Mouse (Mus musculus) myocyte (in vitro differentiated cells): ENCODE measurements around the gene Bcas3.

Experiments
- MAX ChIP-seq: IDR thresholded peaks from one replicate; pipeline ENCODE4 v1.6.1; 2011; ENCODE audit warnings: low read depth, mild to moderate bottlenecking, control low read depth
- MYOG ChIP-seq, 3 experiments: IDR thresholded peaks; one replicate each; pipeline ENCODE4 v1.6.1; 2011; ENCODE audit warnings: control low read depth in 2 of 3, low read depth in 2 of 3, mild to moderate bottlenecking in 2 of 3; ENCODE audit not compliant: insufficient read length in 2 of 3, control insufficient read depth in 1 of 3, insufficient read depth in 1 of 3
- POLR2A ChIP-seq: IDR thresholded peaks from one replicate; pipeline ENCODE4 v1.6.1; 2011; ENCODE audit warnings: low read depth, mild to moderate bottlenecking, control low read depth, moderate library complexity; ENCODE audit not compliant: insufficient read length
- USF1 ChIP-seq: IDR thresholded peaks from one replicate; pipeline ENCODE4 v1.6.1; 2011; ENCODE audit warnings: low read depth, mild to moderate bottlenecking, control low read depth, moderate library complexity

DNA sequence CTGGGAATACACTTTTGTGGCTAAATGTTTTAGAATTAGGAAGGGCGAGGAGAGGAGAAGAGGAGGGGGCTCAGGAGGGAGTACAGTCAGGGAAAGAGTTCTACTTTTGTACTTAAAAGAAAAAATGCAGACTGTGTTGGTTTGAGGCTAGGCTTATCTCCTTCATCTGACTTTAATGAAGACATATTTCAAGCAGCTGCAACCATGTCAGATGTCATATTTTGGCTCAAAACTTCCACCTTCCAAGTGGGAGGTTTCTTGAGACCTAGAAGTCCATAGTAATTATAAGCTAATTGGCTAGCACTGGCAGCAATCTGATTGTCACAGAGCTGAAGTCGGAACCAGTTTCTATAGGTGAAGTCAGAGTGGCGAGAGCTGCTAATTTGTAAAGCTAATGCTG lies 384.9 kb downstream of the Bcas3 start:
- TF ChIP-seq USF1 = no peak
- no peak for TF ChIP-seq MYOG (IDR thresholded peaks at IDR 0.05; ENCODE audit: control insufficient read depth in 1 of 3, insufficient read depth in 1 of 3, insufficient read length in 2 of 3, low read depth in 2 of 3)
- no peak for TF ChIP-seq MAX
- TF ChIP-seq POLR2A = no peak
